Mouse (Mus musculus) cortical plate, adult 2 months (tissue): ENCODE data around the gene Lmo1.

ENCODE experiments used
- CTCF ChIP-seq: fragments of 200-500 bp; IDR thresholded peaks from 2 replicates; pipeline ENCODE4 v1.5.1; 2011; ENCODE audit warnings: mild to moderate bottlenecking, control low read depth, low read length; ENCODE audit not compliant: insufficient read depth; ENCODE audit errors: extremely low read depth
- POLR2A ChIP-seq: fragments of 200-500 bp; IDR thresholded peaks from 2 replicates; pipeline ENCODE4 v1.6.1; 2011; ENCODE audit warnings: mild to moderate bottlenecking, low read length, control low read depth; ENCODE audit not compliant: insufficient read depth; ENCODE audit errors: extremely low read depth

- no peak for TF ChIP-seq CTCF
- no peak for TF ChIP-seq POLR2A
Measured at GRCm38 (mm10) chr7:109141054-109141453, 34.0 kb downstream of the Lmo1 start.
